ENCODE assay signal across 22 mouse cellular contexts in the genomic region with DNA sequence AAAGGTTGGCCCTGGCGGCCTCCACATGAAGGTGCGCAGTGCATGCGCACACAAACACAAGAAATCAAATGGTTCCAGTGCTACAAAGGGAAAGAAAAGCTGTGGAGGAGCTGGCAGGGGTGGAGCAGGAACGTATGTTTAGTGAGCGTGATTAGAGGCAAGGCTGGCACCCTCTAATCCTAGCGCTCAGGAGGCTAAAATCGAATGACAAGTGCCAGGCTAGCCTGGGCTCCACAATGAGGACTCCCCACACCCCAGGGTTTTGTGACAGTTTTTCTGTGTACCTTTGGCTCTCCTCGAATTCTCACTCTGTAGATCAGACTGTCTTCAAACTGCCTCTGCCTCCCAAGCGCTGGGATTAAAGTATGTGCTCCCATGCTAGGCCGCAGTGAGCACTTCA. TPM values are rescaled to one million over a fixed set of nuclear protein-coding genes. Genes with fewer than 3 reads are reported as not detected.
DNase-seq lines count a peak whose midpoint lies in the region; ATAC-seq lines count a peak whose summit lies in the region.
"Had no signal": no experiment of that assay in that cellular context is flagged by ENCODE, and none has a peak within 500 bp of the region (broad histone marks: within the 10 kb centered on the region; RNA-seq: fewer than 3 reads in every experiment).

No protein-coding gene starts in this region.

- DNase-seq in heart, adult 11 months = peak; percentile 68
- DNase-seq in heart, postnatal 4 days = no peak
- no peak for DNase-seq in neural tube, embryonic 10.5 days (ENCODE audit: extremely low spot score, low spot score)
- DNase-seq in ovary, adult 18-20 months (ENCODE audit: low spot score) = no peak
- DNase-seq: adrenal gland, adult 2 months; adrenal gland, postnatal 10 days; adrenal gland, postnatal 25 days; B cell, adult 2 months; cerebellum, adult 11 months; cerebellum, adult 18-20 months; cerebellum, adult 8-10 months; cerebellum, adult 9-11 months; cerebellum, postnatal 14 days; cerebellum, postnatal 36 days; forebrain, postnatal 0 days had no signal

- H3K4me3 ChIP-seq in neural tube, embryonic 15.5 days (replicated peaks) = no peak overlapping the region
- H3K4me3 ChIP-seq: embryonic facial prominence, embryonic 10.5 days; embryonic facial prominence, embryonic 12.5 days; forebrain, embryonic 13.5 days; forebrain, embryonic 15.5 days had no signal

- no peaks in the 10 kb centered on the region for H3K9me3 ChIP-seq in neural tube, embryonic 15.5 days (replicated peaks)
- H3K9me3 ChIP-seq: embryonic facial prominence, embryonic 10.5 days; embryonic facial prominence, embryonic 12.5 days; forebrain, embryonic 13.5 days; forebrain, embryonic 15.5 days had no signal

- no peaks in the 10 kb centered on the region for H3K27me3 ChIP-seq in neural tube, embryonic 15.5 days (replicated peaks)
- H3K27me3 ChIP-seq: CH12.LX; embryonic facial prominence, embryonic 12.5 days; forebrain, embryonic 13.5 days; forebrain, embryonic 15.5 days had no signal

- H3K9ac ChIP-seq in neural tube, embryonic 15.5 days (replicated peaks) = 0 out of 2 replicates have a peak overlapping the region, but pooled peaks have one; percentile 20
- H3K9ac ChIP-seq: embryonic facial prominence, embryonic 12.5 days; forebrain, embryonic 13.5 days; forebrain, embryonic 15.5 days; forebrain, postnatal 0 days had no signal

- no peak for ATAC-seq in neural tube, embryonic 15.5 days (ENCODE audit: low FRiP score)
- ATAC-seq: CD4-positive, CD25-positive, alpha-beta regulatory T cell, adult 4 months; forebrain, embryonic 13.5 days; forebrain, embryonic 15.5 days; forebrain, postnatal 0 days had no signal

- H3K36me3 ChIP-seq in neural tube, embryonic 15.5 days = no peaks in the 10 kb centered on the region
- H3K36me3 ChIP-seq: embryonic facial prominence, embryonic 10.5 days; embryonic facial prominence, embryonic 12.5 days; forebrain, embryonic 15.5 days had no signal

- no peak overlapping the region for H3K4me2 ChIP-seq in neural tube, embryonic 15.5 days
- H3K4me2 ChIP-seq: embryonic facial prominence, embryonic 12.5 days; forebrain, embryonic 13.5 days; forebrain, embryonic 15.5 days had no signal

- 83% methylated on average over 10 of the region's 10 CpGs for WGBS in neural tube, embryonic 15.5 days

- H3K4me1 ChIP-seq in neural tube, embryonic 15.5 days = peaks cover 6% of the 10 kb centered on the region; the same call in 1 of the 2 replicates
- H3K4me1 ChIP-seq: embryonic facial prominence, embryonic 12.5 days; forebrain, embryonic 13.5 days had no signal

- H3K27ac ChIP-seq in neural tube, embryonic 15.5 days (replicated peaks) = no peak overlapping the region
- H3K27ac ChIP-seq: embryonic facial prominence, embryonic 10.5 days; embryonic facial prominence, embryonic 12.5 days; forebrain, embryonic 13.5 days; forebrain, embryonic 15.5 days had no signal

RNA-seq across cellular contexts. Expression of a gene that starts 2.8 kb away (rescaled TPM):
- 10 to 100 TPM; 21.4 to 22.1 TPM for total RNA-seq in heart, postnatal 4 days (2021)
- polyA plus RNA-seq in neural tube, embryonic 15.5 days (2015; fragmentation: Nextera tagmentation; extraction: Ambion mirVana) = 4.3 and 7.0 TPM in 2 replicates

RNA-seq across cellular contexts. Expression of a gene that starts 19.7 kb away (rescaled TPM):
- 10 to 100 TPM in 1 of 2 experiments, 1 to 10 TPM in 1; 9.8 to 12.0 TPM for total RNA-seq in heart, postnatal 4 days (2021)
- 12.4 and 15.7 TPM in 2 replicates for polyA plus RNA-seq in neural tube, embryonic 15.5 days (2015; fragmentation: Nextera tagmentation; extraction: Ambion mirVana)

RNA-seq across cellular contexts. Expression of a gene that starts 50.8 kb away (rescaled TPM):
- total RNA-seq in heart, postnatal 4 days (2021) = 1 to 10 TPM; 1.3 to 1.4 TPM
- polyA plus RNA-seq in neural tube, embryonic 15.5 days (2015; fragmentation: Nextera tagmentation; extraction: Ambion mirVana) = 1.7 and 32.5 TPM in 2 replicates
